Mouse (Mus musculus) thymus, adult 2 months (tissue): Measurements from ENCODE around the gene Zp3.

Experiments
- CTCF ChIP-seq: fragments of 200-500 bp; IDR thresholded peaks from 2 replicates; pipeline ENCODE4 v1.5.1; 2012; ENCODE audit warnings: mild to moderate bottlenecking, control low read depth, low read length, moderate library complexity, borderline replicate concordance; ENCODE audit not compliant: control insufficient read depth, poor library complexity, insufficient read depth; ENCODE audit errors: extremely low read depth
- POLR2A ChIP-seq: fragments of 200-500 bp; IDR thresholded peaks from 2 replicates; pipeline ENCODE4 v1.6.1; 2012; ENCODE audit warnings: mild to moderate bottlenecking, low read length, control low read depth, moderate library complexity; ENCODE audit not compliant: control insufficient read depth, poor library complexity, insufficient read depth; ENCODE audit errors: extremely low read depth

DNA sequence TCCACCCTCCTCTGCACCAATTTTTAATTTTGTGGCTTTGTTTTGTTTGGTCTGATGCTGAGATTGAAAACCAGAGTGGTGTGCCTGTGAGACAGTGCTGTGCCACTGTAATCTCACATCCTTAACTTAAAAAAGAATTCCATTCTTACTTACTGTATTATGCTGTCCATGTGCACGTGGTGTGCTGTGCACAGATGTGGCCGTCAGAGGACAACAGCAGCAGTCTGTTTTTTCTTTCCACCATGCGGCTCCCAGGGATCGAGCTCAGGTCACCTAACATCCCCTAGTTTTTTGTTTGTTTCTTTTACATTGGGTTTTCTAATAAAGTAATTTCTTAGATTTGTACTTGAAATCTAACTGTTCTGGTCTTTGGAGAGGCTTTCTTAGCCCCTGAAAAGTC is 24.6 kb downstream of the Zp3 start:
- TF ChIP-seq CTCF = no peak
- TF ChIP-seq POLR2A = no peak
